In the genomic region with DNA sequence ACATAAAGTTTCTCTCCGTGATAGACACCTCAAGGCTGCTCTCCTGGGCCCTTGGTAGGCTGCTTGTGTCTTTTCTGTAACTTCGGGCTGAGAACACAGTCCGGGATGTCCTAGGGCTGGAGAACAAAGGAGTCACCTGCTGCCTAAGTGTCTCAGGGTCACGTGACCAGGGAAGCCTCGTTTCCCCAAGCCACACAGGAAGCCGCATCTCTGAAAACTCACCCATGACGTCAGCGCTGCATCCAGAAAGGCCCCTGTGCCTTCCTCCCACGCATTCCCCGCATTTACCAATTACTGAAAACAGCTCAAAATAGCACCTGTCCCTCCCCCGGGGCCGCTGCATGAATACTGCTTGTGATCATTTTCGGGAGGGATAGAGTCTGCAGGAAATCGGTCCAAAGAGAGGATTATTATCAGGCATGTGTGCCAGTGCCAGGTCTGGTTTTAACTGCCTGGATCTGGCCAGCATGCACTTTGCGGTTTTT, we compare ENCODE assay signal across 8 mouse cellular contexts.
DNase-seq lines count a peak whose midpoint lies in the region; ATAC-seq lines count a peak whose summit lies in the region.

No protein-coding gene starts in this region.

- H3K27me3 ChIP-seq in kidney, embryonic 14.5 days (ENCODE audit: control insufficient read depth, insufficient read depth, low read length), result no peaks in the 10 kb centered on the region
- H3K27me3 ChIP-seq in forebrain, embryonic 11.5 days (ENCODE audit: control insufficient read depth, insufficient read depth, low read length), result no peaks in the 10 kb centered on the region

- WGBS in kidney, embryonic 14.5 days, result 33% methylated on average over 15 of the region's 15 CpGs
- WGBS in forebrain, embryonic 11.5 days, result 37% methylated on average over 15 of the region's 15 CpGs

- no peak overlapping the region for H3K4me3 ChIP-seq in kidney, embryonic 14.5 days (ENCODE audit: low read length)
- no peak overlapping the region for H3K4me3 ChIP-seq in forebrain, embryonic 11.5 days (ENCODE audit: low read depth, low read length)

- intact Hi-C loops in left cerebral cortex, postnatal 10 days (cut with DNase I), result no loop called here

- H3K9me3 ChIP-seq in kidney, embryonic 14.5 days (ENCODE audit: control insufficient read depth, low read length), result no peaks in the 10 kb centered on the region
- no peaks in the 10 kb centered on the region for H3K9me3 ChIP-seq in forebrain, embryonic 11.5 days (ENCODE audit: control insufficient read depth, low read length)

- DNase-seq in kidney, adult 8-10 months, result no peak
- peak; percentile 31 for DNase-seq in adrenal gland, postnatal 10 days
- peak; percentile 58 for DNase-seq in forebrain, embryonic 11.5 days (ENCODE audit: low spot score)
- DNase-seq in heart, postnatal 4 days, result peak; percentile 59
- peak; percentile 58 to 77 for DNase-seq in left cerebral cortex, postnatal 10 days (ENCODE audit: extremely low spot score in 1 of 2, low spot score in 2 of 2)
- DNase-seq in right cerebral cortex, postnatal 10 days (ENCODE audit: low spot score in 2 of 2), result peak; percentile 78 to 87

- H3K4me1 ChIP-seq in kidney, embryonic 14.5 days (ENCODE audit: control insufficient read depth, insufficient read depth, low read length), result peaks cover 5% of the 10 kb centered on the region; the same call in 1 of the 2 replicates
- peaks cover 5% of the 10 kb centered on the region for H3K4me1 ChIP-seq in forebrain, embryonic 11.5 days (replicated peaks; ENCODE audit: control insufficient read depth, insufficient read depth, low read length)

- no peaks in the 10 kb centered on the region for H3K36me3 ChIP-seq in kidney, embryonic 14.5 days (ENCODE audit: control insufficient read depth, insufficient read depth, low read length)
- H3K36me3 ChIP-seq in forebrain, embryonic 11.5 days (ENCODE audit: control insufficient read depth, insufficient read depth, low read length), result no peaks in the 10 kb centered on the region

- no peak overlapping the region for H3K9ac ChIP-seq in kidney, embryonic 14.5 days (ENCODE audit: low read depth, low read length)
- no peak overlapping the region for H3K9ac ChIP-seq in forebrain, embryonic 11.5 days (ENCODE audit: low read length)

- H3K4me2 ChIP-seq in kidney, embryonic 14.5 days (replicated peaks; ENCODE audit: low read depth, low read length), result peak overlapping the region; percentile 24; the same call in 1 of the 2 replicates
- H3K4me2 ChIP-seq in forebrain, embryonic 11.5 days (ENCODE audit: low read depth, low read length, severe bottlenecking), result 0 out of 2 replicates have a peak overlapping the region, but pooled peaks have one; percentile 27

- no peak overlapping the region for H3K27ac ChIP-seq in kidney, embryonic 14.5 days (ENCODE audit: low read depth, low read length)
- H3K27ac ChIP-seq in forebrain, embryonic 11.5 days (ENCODE audit: low read depth, low read length), result no peak overlapping the region

- no peak for ATAC-seq in kidney, embryonic 14.5 days (ENCODE audit: low FRiP score, low TSS enrichment)
- no peak for ATAC-seq in forebrain, embryonic 11.5 days (replicated peaks; ENCODE audit: low FRiP score)
- no peak for ATAC-seq in erythroblast, adult 5-6 weeks (replicated peaks; ENCODE audit: low FRiP score, poor library complexity, severe bottlenecking)

Comparison
In these comparisons a context has a peak if more than half of its experiments do, and no peak if none do; other contexts are left out.
1. DNase-seq: peak in adrenal gland, postnatal 10 days (single experiment), forebrain, embryonic 11.5 days (single experiment), heart, postnatal 4 days (single experiment), left cerebral cortex, postnatal 10 days (2 of 2) and right cerebral cortex, postnatal 10 days (2 of 2); none in kidney, adult 8-10 months (0 of 2).